Mouse (Mus musculus): Measurements from ENCODE around the gene Ift43. TPM values are rescaled to one million over a fixed set of nuclear protein-coding genes. Genes with fewer than 3 reads are reported as not detected.

The Ift43 gene
- polyA plus RNA-seq, 1 experiment from 2014 or later: 28.1 TPM

DNA sequence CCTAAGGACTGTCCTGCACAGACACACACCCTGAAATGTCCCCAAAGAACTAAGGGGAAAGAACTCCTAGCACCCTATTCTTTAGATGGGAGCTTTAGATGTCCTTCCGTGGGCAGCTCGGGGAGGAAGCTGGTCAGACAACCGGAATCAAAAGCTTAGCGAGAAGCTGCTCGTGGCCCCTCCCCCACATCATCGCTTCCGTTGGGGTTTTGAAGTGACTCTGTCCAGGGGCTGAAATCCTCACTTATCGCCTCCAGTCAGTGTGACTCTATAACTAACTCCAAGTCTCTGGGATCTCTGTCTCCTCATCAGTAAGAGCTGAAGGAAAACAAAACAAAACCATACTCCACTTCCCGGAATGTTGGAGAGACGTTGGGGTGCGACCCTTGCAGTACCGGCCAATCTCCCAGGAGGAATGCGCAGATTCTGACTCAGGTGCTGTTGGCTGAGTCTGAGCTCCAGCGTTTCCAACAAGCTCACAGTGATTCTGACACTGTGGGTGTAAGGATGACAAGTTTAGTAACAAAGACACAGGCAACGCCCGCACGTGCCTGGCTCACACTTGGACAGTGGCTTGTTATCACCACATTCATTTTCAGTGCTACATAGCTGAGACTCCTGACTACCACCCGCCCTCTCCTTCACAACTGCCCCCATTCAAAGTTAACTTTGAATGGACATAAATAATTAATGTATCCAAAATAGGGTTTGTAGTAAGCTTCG lies 107.4 kb downstream of the Ift43 start:
- Histone ChIP-seq H3K4me2 (peak overlapping the region; percentile 41), H3K4me1 (replicated peaks; ENCODE audit: control insufficient read depth, insufficient read depth, low read length) (no peaks in the 10 kb centered on the region), H3K4me3 (ENCODE audit: low read depth, low read length) (no peak overlapping the region), H3K36me3 (ENCODE audit: control insufficient read depth, insufficient read depth, low read length) (no peaks in the 10 kb centered on the region), H3K27ac (ENCODE audit: low read depth, low read length) (no peak overlapping the region), H3K27me3 (replicated peaks; ENCODE audit: control insufficient read depth, insufficient read depth, low read length) (peaks cover 2% of the 10 kb centered on the region; the same call in 1 of the 2 replicates), H3K9ac (ENCODE audit: low read depth, low read length) (no peak overlapping the region), H3K9me3 (ENCODE audit: control insufficient read depth, low read length) (no peaks in the 10 kb centered on the region)
- ATAC-seq (replicated peaks; ENCODE audit: low FRiP score) (no peak), DNase-seq (ENCODE audit: low spot score) (no peak)
- 18% methylated on average over 19 of the region's 19 CpGs for WGBS

DNA sequence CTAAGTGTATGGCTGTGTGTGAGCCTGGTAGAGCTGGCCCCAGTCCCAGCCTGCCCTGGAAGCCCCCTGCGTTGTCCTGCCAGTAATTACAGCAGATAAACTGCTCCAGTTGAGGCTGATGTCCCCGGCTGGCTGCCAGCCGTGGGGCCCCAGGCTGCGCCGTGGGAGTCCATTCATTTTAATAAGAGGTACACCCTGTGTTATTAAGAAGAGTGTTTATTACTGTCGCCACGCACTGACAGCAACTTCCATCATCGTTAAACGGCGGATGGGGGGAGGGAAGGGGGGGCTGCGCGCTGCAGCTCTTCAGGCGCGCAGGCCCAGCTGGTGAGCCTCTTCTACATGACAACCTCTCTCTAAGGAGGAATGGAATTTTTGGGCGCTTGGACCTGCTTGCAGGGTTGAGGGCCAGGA lies 109.7 kb downstream of the Ift43 start:
- no peak for DNase-seq (ENCODE audit: low spot score)
- Histone ChIP-seq H3K4me3 (ENCODE audit: low read depth, low read length) (no peak overlapping the region), H3K9ac (ENCODE audit: low read depth, low read length) (no peak overlapping the region), H3K27me3 (replicated peaks; ENCODE audit: control insufficient read depth, insufficient read depth, low read length) (peaks cover 2% of the 10 kb centered on the region; the same call in 1 of the 2 replicates), H3K36me3 (ENCODE audit: control insufficient read depth, insufficient read depth, low read length) (no peaks in the 10 kb centered on the region), H3K4me2 (no peak overlapping the region), H3K4me1 (replicated peaks; ENCODE audit: control insufficient read depth, insufficient read depth, low read length) (no peaks in the 10 kb centered on the region), H3K9me3 (ENCODE audit: control insufficient read depth, low read length) (no peaks in the 10 kb centered on the region), H3K27ac (ENCODE audit: low read depth, low read length) (no peak overlapping the region)
- no peak for ATAC-seq (replicated peaks; ENCODE audit: low FRiP score)
- WGBS: 57% methylated on average over 15 of the region's 15 CpGs

DNA sequence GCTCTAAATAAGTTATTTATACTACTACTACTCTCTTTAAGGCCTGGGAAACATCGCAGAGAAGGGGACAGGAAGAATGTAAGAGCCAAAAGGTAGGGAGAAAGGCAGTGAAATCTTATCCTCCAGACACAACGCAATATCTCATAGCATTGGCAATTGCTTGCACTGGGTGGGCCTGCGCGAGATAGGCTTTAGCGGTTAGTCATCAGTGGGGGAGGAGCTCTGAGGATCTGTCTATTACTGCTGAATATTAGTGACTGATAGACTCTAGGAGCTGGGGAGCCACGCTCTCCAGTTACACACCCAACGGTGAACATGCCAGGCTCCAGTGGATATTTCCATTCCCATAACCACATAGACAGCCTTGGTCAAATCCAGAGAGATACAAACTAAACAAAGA lies 114.6 kb downstream of the Ift43 start:
- Histone ChIP-seq H3K4me3 (ENCODE audit: low read depth, low read length) (no peak overlapping the region), H3K9me3 (ENCODE audit: control insufficient read depth, low read length) (no peaks in the 10 kb centered on the region), H3K9ac (ENCODE audit: low read depth, low read length) (no peak overlapping the region), H3K27me3 (replicated peaks; ENCODE audit: control insufficient read depth, insufficient read depth, low read length) (peaks cover 2% of the 10 kb centered on the region; the same call in 1 of the 2 replicates), H3K36me3 (ENCODE audit: control insufficient read depth, insufficient read depth, low read length) (no peaks in the 10 kb centered on the region), H3K4me1 (replicated peaks; ENCODE audit: control insufficient read depth, insufficient read depth, low read length) (no peaks in the 10 kb centered on the region), H3K4me2 (no peak overlapping the region), H3K27ac (ENCODE audit: low read depth, low read length) (no peak overlapping the region)
- ATAC-seq (replicated peaks; ENCODE audit: low FRiP score) (peak; percentile 78), DNase-seq (ENCODE audit: low spot score) (no peak)
- WGBS: 84% methylated on average over 7 of the region's 7 CpGs

DNA sequence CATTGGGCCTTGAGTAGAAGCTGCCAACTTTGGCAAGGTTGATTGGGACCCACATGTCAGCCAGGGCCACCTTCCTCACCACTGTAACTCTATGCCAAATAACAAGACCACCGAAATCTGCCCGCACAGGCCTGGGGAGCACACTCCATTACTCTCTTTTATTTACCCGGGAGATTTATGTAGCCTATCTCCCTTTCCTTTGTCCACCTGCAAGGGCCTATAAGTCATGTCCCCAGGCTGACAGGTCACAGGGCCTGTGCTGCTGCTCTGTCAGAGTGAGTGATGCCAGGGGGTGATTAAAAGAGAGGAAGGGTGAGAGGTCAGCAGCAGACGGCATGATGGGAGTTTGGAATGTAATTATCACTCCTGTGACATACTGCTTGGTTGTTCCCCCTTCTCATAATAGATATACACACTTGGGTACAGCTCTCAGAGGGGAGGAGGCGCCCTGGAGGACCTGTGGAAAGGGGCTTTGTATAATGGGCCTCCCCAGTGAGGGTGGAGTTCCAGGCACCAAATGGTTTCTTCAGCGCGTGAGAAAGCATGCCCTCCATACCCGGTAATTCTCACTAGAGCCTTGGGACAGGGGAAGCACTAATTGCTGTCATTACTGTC lies 121.2 kb downstream of the Ift43 start:
- no peak overlapping the region for H3K9ac ChIP-seq (ENCODE audit: low read depth, low read length)
- WGBS: 42% methylated on average over 8 of the region's 8 CpGs
- no peak for ATAC-seq (replicated peaks; ENCODE audit: low FRiP score)

DNA sequence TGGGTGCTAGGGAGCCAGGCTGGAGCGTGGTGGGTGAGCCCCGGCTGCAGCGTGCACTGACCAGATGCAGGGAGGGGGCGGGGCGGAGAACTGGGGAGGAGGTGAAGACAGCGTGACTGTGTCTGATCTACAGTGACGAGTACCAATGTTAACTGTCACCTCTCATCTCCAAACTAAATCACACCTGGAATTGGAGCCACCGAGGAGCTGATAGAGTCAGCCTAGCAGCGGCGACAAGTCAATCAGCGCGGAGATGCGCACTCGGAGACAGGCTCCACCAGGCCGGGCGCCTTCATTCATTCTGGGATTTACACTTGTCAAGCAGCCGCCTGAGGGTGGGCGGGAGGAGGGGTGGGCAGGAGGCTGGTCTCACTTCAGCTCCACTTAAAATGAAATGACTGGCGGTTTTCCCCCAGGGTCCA lies 128.8 kb downstream of the Ift43 start:
- Histone ChIP-seq H3K4me1 (replicated peaks; ENCODE audit: control insufficient read depth, insufficient read depth, low read length) (no peaks in the 10 kb centered on the region), H3K9ac (ENCODE audit: low read depth, low read length) (no peak overlapping the region), H3K4me2 (peak overlapping the region; percentile 29; the same call in 1 of the 2 replicates), H3K27ac (ENCODE audit: low read depth, low read length) (no peak overlapping the region), H3K9me3 (ENCODE audit: control insufficient read depth, low read length) (no peaks in the 10 kb centered on the region), H3K36me3 (ENCODE audit: control insufficient read depth, insufficient read depth, low read length) (no peaks in the 10 kb centered on the region), H3K27me3 (replicated peaks; ENCODE audit: control insufficient read depth, insufficient read depth, low read length) (peaks cover 63% of the 10 kb centered on the region), H3K4me3 (ENCODE audit: low read depth, low read length) (no peak overlapping the region)
- ATAC-seq (replicated peaks; ENCODE audit: low FRiP score) (no peak), DNase-seq (ENCODE audit: low spot score) (no peak)
- 3% methylated on average over 19 of the region's 19 CpGs for WGBS

More for the DNA sequence above, 121.2 kb downstream of the Ift43 start:
- no peaks in the 10 kb centered on the region; the same call in 1 of the 2 replicates for H3K27me3 ChIP-seq (replicated peaks; ENCODE audit: control insufficient read depth, insufficient read depth, low read length)
- no peak overlapping the region for H3K4me3 ChIP-seq (ENCODE audit: low read depth, low read length)
- no peak overlapping the region for H3K27ac ChIP-seq (ENCODE audit: low read depth, low read length)
- DNase-seq (ENCODE audit: low spot score): no peak
- no peak overlapping the region for H3K4me2 ChIP-seq
- no peaks in the 10 kb centered on the region for H3K9me3 ChIP-seq (ENCODE audit: control insufficient read depth, low read length)
- no peaks in the 10 kb centered on the region for H3K36me3 ChIP-seq (ENCODE audit: control insufficient read depth, insufficient read depth, low read length)
- no peaks in the 10 kb centered on the region for H3K4me1 ChIP-seq (replicated peaks; ENCODE audit: control insufficient read depth, insufficient read depth, low read length)

Other genes with a start within 250 kb of the Ift43 start
- 12.4 and 14.7 TPM in 2 replicates for gene Tgfb3, start 3.5 kb upstream of the Ift43 start, polyA plus RNA-seq (2014; fragmentation: Nextera tagmentation; extraction: Ambion mirVana)
- 12.7 and 14.5 TPM in 2 replicates for gene Gpatch2l, start 159.3 kb downstream of the Ift43 start, polyA plus RNA-seq (2014; fragmentation: Nextera tagmentation; extraction: Ambion mirVana)

Data from liver, embryonic 11.5 days (tissue).